Mouse (Mus musculus): Measurements from ENCODE around the gene Hibch. TPM values are rescaled to one million over a fixed set of nuclear protein-coding genes. Genes with fewer than 3 reads are reported as not detected.
"Not testable (repeated sequence)": the region's sequence is repeated elsewhere in the genome, so short reads cannot be mapped to it uniquely, and the experiment has no call there.

Hibch gene
- 10 to 100 TPM; 16.1 to 17.0 TPM for total RNA-seq (2021)

GRCm38 (mm10) chr1:52844782-52845665 lies at the start of gene Hibch:
Gene Hibch, plus strand, starts transcription at chr1:52844929.
- peak; percentile 80 to 86 for DNase-seq (ENCODE audit: extremely low spot score in 1 of 2, low spot score in 1 of 2)

DNA sequence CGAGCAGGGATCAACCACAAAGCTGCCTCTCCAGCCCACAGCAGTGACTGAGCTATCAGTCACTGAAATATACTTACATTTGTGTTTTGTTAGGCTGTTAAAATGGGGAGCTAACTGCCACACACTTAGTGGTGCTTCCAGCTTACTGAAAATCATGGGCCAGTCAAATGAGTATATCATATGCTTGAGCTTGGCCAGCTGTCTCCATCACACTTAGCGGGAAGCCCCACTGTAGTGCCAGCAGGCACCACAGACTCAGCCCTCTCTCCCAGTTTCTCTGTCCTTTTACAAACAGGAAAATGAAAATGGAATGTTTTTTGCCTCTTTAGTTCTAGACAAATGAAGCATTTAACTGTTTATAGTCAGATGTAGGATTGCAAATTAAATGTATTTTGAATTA lies 48.8 kb upstream of the Hibch start:
- DNase-seq (ENCODE audit: extremely low spot score in 1 of 2, low spot score in 1 of 2) = no peak

GRCm38 (mm10) chr1:52799056-52799726 lies 45.5 kb upstream of the Hibch start:
- no peak for DNase-seq (ENCODE audit: extremely low spot score in 1 of 2, low spot score in 1 of 2)

GRCm38 (mm10) chr1:52799772-52800171 lies 45.0 kb upstream of the Hibch start:
- DNase-seq (ENCODE audit: extremely low spot score in 1 of 2, low spot score in 1 of 2) = no peak

DNA sequence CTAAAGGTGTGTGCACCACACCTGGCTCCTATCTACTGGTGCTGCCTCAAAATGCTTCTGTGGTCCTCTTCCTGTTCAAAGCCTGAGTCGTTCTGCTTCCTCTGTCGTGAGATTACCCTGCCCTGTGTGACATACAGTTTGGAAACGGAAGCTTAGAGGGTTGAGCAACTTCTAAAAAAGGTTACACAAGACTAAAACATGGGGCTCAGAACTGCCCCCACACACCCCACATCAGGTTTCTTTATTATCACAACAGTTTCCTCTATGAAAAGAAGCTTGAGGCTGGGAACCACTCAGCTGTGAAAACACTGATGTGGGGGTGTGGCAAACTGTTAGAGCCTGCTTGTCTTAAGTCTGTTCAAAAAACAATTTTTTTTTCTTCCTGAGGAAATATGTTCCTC lies 44.4 kb upstream of the Hibch start:
- DNase-seq (ENCODE audit: extremely low spot score in 1 of 2, low spot score in 1 of 2) = no peak

- no peak for DNase-seq (ENCODE audit: extremely low spot score in 1 of 2, low spot score in 1 of 2)
Measured at GRCm38 (mm10) chr1:52801651-52802050, 43.1 kb upstream of the Hibch start.

DNA sequence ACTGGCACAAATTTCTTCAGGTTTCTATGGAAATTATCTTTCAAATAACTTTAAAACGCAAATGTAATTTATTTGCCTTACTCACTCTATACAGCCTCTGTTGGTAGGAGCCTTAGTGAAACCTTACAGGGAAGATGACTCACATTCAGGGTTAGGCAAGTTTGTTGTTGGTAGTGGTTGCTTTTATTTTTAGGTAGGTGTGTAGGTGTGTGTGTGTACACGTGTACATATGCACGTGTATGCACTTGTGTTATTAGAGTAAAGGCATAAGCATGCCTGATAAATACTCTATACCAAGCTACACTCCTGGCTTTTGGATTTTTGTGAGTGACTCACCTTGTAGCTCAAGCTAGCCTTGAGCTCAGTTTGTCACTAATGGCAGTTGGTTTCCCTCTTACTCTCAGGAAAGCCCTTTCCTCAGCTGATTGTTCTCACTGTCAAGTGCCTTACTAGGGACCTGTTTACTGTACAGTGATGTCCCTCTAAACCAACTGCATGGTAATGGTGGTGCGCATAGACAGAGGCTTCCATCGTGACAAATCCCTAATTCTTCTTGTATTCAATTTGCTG lies 42.2 kb upstream of the Hibch start:
- no peak for DNase-seq (ENCODE audit: extremely low spot score in 1 of 2, low spot score in 1 of 2)

DNA sequence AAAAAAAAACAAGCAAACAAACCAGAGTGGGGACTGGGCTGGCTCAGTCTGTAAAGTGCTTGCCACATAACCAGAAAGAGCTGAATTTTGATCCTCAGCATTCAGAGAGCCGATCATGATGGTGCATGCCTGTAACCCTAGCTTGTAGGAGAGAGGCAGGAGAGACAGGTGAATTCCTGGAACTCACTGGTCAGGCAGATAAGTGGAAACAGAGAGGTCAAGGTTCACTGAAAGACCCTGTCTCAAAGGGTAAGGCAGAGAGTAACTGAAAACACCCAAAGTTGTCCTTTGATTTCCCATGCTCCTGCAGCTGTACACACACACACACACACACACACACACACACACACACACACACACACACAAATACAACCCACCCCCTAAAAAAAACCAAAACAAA lies 39.7 kb upstream of the Hibch start:
- DNase-seq (ENCODE audit: extremely low spot score in 1 of 2, low spot score in 1 of 2) = no peak

- DNase-seq (ENCODE audit: extremely low spot score in 1 of 2, low spot score in 1 of 2) = no peak
Measured at GRCm38 (mm10) chr1:52808456-52808855, 36.3 kb upstream of the Hibch start.

DNA sequence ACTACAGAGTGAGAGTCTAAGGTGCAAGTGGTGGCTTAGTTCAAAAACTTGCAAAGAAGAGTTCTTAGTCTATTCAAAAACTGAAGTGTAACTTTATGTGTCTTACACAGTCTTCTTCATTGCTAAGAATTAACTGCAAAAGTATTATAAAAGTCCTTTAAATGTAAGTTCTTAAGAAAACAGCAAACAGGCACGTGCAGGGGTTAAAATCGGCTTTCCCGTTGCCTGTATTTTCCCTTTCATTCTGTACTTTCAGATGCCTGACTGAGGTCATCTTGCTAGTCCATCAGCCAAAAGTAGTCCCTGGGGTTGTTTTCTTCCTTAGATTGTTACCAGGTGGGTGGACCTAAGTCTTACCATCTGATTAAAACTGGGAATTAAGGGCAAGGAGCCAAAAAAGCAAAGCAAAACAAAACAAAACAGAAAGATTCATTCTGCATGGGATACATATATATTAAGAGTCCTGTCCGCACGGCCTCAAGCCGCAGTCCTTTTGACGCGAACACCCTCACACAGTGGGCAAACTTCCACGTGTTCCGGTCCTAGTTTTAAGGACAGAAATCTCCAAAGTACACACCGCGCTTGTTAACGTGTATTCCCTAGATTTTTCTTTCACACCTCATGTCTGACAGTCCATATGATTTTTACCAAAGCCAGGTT lies 28.4 kb upstream of the Hibch start:
- DNase-seq (ENCODE audit: extremely low spot score in 1 of 2, low spot score in 1 of 2) = no peak

- DNase-seq (ENCODE audit: extremely low spot score in 1 of 2, low spot score in 1 of 2) = peak; percentile 59 to 68
Measured at GRCm38 (mm10) chr1:52816910-52817812, 27.6 kb upstream of the Hibch start, which contains the start of gene Inpp1. Gene Inpp1, minus strand, starts transcription at chr1:52817688.

- DNase-seq (ENCODE audit: extremely low spot score in 1 of 2, low spot score in 1 of 2) = no peak
Measured at GRCm38 (mm10) chr1:52817813-52818147, 26.9 kb upstream of the Hibch start.

DNA sequence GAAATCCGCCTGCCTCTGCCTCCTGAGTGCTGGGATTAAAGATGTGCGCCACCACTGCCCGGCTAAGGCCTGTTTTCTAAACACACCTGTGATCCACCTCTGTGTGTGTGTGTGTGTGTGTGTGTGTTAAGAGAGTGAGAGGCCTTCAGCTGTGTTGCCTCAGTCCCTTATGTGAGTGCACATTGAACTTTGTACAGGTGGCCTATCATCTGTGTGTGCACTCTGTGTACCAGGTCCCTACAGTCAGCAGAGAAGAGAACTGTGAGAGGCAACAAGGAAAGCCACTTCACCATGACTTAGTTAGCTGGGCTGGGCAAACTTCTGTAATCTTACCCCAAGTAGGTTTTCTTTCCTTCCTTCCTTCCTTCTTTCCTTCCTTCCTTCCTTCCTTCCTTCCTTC lies 5.6 kb upstream of the Hibch start:
- no peak for DNase-seq (ENCODE audit: extremely low spot score in 1 of 2, low spot score in 1 of 2)

- DNase-seq (ENCODE audit: extremely low spot score in 1 of 2, low spot score in 1 of 2) = no peak
Measured at GRCm38 (mm10) chr1:52844354-52844753, 375 bp upstream of the Hibch start.

- DNase-seq (ENCODE audit: extremely low spot score in 1 of 2, low spot score in 1 of 2) = no peak
Measured at GRCm38 (mm10) chr1:52846556-52846955, 1.8 kb downstream of the Hibch start.

GRCm38 (mm10) chr1:52849422-52849821 lies 4.7 kb downstream of the Hibch start:
- no peak for DNase-seq (ENCODE audit: extremely low spot score in 1 of 2, low spot score in 1 of 2)

GRCm38 (mm10) chr1:52854029-52854428 lies 9.3 kb downstream of the Hibch start:
- not testable (repeated sequence) for DNase-seq (ENCODE audit: extremely low spot score in 1 of 2, low spot score in 1 of 2)

DNA sequence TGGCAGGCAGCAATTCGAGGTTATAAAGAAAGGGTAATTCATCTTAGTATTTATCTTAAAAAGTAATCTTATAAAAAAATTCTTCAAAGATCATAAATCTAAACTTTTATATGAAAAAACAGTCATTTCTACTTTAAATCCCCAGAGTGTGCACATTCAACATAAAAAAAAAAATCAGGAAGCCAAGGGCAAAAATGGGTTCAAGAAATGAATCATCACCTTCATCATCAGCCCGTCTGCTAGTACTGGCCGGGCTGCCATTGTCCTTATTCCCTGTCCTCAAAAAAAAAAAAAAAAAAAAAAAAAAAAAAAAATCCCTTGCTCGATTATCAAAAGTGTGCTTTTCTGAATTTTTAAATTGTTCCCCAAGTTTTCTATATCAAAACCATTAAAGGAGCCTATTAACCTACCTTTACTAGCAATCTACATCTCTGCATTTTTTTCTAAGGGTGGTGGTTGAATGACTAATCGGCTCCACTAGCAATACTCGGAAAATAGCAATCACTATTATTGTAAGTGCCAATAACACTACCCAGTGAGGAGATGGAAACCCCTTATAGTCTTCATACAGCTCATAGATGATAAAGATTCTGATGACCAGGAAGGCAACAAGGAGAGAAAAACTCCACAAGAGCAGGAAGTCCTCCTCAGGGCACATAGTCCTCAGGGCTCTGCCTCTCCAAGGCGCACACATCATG lies 11.3 kb downstream of the Hibch start:
- no peak for DNase-seq (ENCODE audit: extremely low spot score in 1 of 2, low spot score in 1 of 2)

GRCm38 (mm10) chr1:52864220-52864619 lies 19.5 kb downstream of the Hibch start:
- no peak for DNase-seq (ENCODE audit: extremely low spot score in 1 of 2, low spot score in 1 of 2)

All from layer of hippocampus, postnatal 25 days (tissue).